Mouse (Mus musculus) forebrain, embryonic 14.5 days (tissue): ENCODE measurements around the gene Nr4a1. TPM values are rescaled to one million over a fixed set of nuclear protein-coding genes. Genes with fewer than 3 reads are reported as not detected.
A peak's percentile ranks its signal among the peaks of the same experiment; 100 is the strongest.

Source experiments
- ATAC-seq: fragments of 200-750 bp; cut with Nextera tagmentation; 2 replicates; pipeline ENCODE4 v1.8.0; 2017; ENCODE audit warnings: mild to moderate bottlenecking, moderate library complexity
- DNase-seq: peaks from one replicate; pipeline ENCODE4 v3.0.0-alpha.2; 2015; ENCODE audit warnings: low spot score
- H3K27ac ChIP-seq: fragments of 300-500 bp; sonication (generic); 2 replicates; pipeline ENCODE4 v1.5.1; 2014; ENCODE audit warnings: low read depth, mild to moderate bottlenecking, control low read depth, low read length, moderate library complexity
- H3K27me3 ChIP-seq: fragments of 300-500 bp; sonication (generic); replicated peaks from 2 replicates; pipeline ENCODE4 v1.6.1; 2014; ENCODE audit warnings: low read length, control low read depth, mixed read lengths; ENCODE audit not compliant: control insufficient read depth, insufficient read depth
- H3K36me3 ChIP-seq: fragments of 300-500 bp; sonication (generic); 2 replicates; pipeline ENCODE4 v1.6.1; 2014; ENCODE audit warnings: low read length, control low read depth; ENCODE audit not compliant: control insufficient read depth, insufficient read depth
- H3K4me1 ChIP-seq: fragments of 300-500 bp; sonication (generic); 2 replicates; pipeline ENCODE4 v1.6.1; 2014; ENCODE audit warnings: antibody characterized with exemption, low read length, control low read depth; ENCODE audit not compliant: control insufficient read depth, insufficient read depth
- H3K4me2 ChIP-seq: fragments of 300-500 bp; sonication (generic); 2 replicates; pipeline ENCODE4 v1.6.1; 2014; ENCODE audit warnings: mild to moderate bottlenecking, control low read depth, low read length
- H3K4me3 ChIP-seq: fragments of 300-500 bp; sonication (generic); 2 replicates; pipeline ENCODE4 v1.5.1; 2014; ENCODE audit warnings: low read depth, low read length, control low read depth
- H3K9ac ChIP-seq: fragments of 300-500 bp; sonication (generic); 2 replicates; pipeline ENCODE4 v1.6.1; 2014; ENCODE audit warnings: mild to moderate bottlenecking, low read length, control low read depth, moderate library complexity
- H3K9me3 ChIP-seq: fragments of 300-500 bp; sonication (generic); replicated peaks from 2 replicates; pipeline ENCODE4 v1.6.1; 2016; ENCODE audit warnings: low read length, control low read depth, mixed read lengths; ENCODE audit not compliant: control insufficient read depth
- WGBS: fragments of 180-500 bp; shearing (Covaris S2); extraction: QIAGEN DNeasy Blood & Tissue Kit; methylation state at CpG from one replicate; pipeline ENCODE4 v1.1.7; 2014; 5-methylcytosine and 5-hydroxymethylcytosine counted together
- polyA plus RNA-seq: library from polyadenylated mRNA; unstranded; fragments of >200 nt; fragmentation: Nextera tagmentation; extraction: Ambion mirVana; gene quantifications from 2 replicates; pipeline ENCODE4 v1.2.1, GENCODE M21; 2014

Gene Nr4a1
- 2.1 and 2.9 TPM in 2 replicates for polyA plus RNA-seq

GRCm38 (mm10) chr15:101253886-101254795, at the start of gene Nr4a1:
Gene Nr4a1, plus strand, starts transcription at chr15:101254269.
- WGBS = 1% methylated on average over 52 of the region's 82 CpGs
- no peak within 1 kb of the TSS for H3K27ac ChIP-seq
- 0 out of 2 replicates have a peak, but pooled peaks cover 3% of the 10 kb centered on the region for H3K4me1 ChIP-seq

DNA sequence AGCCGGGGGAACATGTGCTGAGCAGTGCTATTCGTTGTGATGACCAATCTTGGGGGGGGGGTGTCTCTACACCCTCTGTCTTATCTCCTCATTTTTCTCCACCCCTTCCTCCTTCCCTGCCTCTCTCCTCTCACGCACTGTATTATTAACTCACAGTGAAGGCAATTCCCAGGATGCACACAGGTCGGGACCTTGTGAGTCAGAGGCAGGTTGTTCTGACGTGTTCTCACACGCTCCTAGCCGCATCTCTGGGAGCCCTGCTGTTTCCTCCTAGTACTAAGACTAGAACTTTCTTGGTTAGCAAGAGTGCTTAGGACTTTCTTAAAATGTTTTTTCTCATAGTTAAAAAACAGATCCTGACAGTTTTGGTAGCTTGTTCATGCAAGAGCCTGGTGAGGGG, 49.3 kb upstream of the Nr4a1 start:
- Histone ChIP-seq H3K4me1 (no peaks in the 10 kb centered on the region), H3K36me3 (peaks cover 96% of the 10 kb centered on the region), H3K4me2 (no peak overlapping the region), H3K9ac (no peak overlapping the region), H3K4me3 (no peak overlapping the region), H3K9me3 (no peaks in the 10 kb centered on the region), H3K27me3 (no peaks in the 10 kb centered on the region), H3K27ac (no peak overlapping the region)
- WGBS = 91% methylated on average over 7 of the region's 7 CpGs
- no peak for ATAC-seq
- no peak for DNase-seq

More at GRCm38 (mm10) chr15:101253886-101254795, at the start of gene Nr4a1:
- H3K4me2 ChIP-seq = peak within 1 kb of the TSS; percentile 91
- no peaks in the 10 kb centered on the region for H3K9me3 ChIP-seq
- DNase-seq (peak; percentile 73), ATAC-seq (peak; percentile 76)
- peak within 1 kb of the TSS; percentile 58 for H3K4me3 ChIP-seq
- H3K27me3 ChIP-seq = no peaks in the 10 kb centered on the region
- no peaks in the 10 kb centered on the region for H3K36me3 ChIP-seq
- H3K9ac ChIP-seq = peak within 1 kb of the TSS; percentile 81

DNA sequence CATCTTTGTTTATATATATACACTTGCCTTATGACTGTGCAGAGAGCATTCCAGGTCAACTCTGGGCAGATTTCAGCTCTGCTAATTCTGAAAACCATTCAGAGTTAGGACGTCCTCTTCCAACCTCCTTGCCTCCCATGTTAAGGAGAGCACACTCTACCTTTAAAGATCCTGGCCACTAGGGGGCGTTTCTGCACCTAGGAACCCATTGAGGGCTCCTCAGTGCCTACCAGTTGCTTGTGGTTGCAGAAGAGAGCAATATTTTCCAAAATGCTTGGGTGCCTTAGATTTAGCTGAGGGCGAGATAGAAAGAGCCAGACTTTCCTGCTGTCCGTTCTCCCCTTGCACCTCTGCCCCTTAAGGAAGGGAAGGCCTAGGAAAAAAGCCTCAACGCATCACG, 43.8 kb upstream of the Nr4a1 start:
- no peak overlapping the region for H3K27ac ChIP-seq
- ATAC-seq (no peak), DNase-seq (peak; percentile 76)
- peaks cover 90% of the 10 kb centered on the region for H3K36me3 ChIP-seq
- H3K27me3 ChIP-seq = no peaks in the 10 kb centered on the region
- WGBS = 59% methylated on average over 6 of the region's 6 CpGs
- no peaks in the 10 kb centered on the region for H3K9me3 ChIP-seq
- no peak overlapping the region for H3K4me3 ChIP-seq
- H3K9ac ChIP-seq = no peak overlapping the region
- no peaks in the 10 kb centered on the region for H3K4me1 ChIP-seq
- no peak overlapping the region for H3K4me2 ChIP-seq

DNA sequence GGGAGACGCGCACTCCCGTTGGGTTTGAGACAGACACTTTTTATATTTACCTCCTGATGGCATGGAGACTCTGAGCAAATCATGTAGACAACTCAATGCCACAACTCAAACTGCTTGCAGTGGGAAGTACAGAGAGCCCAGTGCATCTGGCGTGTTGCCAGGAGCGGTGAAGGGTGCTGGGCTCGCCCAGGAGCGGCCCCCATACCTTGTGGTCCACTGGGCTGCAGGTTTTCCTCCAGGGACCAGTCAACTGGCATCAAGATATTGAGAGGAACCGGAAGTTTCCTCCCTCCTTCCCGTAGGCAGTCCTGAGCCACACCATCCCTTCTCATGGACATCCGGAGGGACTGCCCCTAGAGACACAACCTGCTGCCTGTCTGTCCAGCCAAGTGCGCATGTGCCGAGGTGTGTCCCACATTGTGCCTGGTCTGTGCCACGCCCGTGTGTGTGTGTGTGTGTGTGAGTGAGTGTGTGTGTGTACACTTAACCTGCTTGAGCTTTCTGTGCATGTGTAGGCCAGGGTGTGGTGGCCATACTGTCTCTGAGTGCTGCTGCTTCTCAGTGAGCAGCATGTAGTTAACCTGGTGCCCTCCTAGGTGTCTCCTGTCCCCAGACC, 43.0 kb upstream of the Nr4a1 start:
- Histone ChIP-seq H3K4me1 (no peaks in the 10 kb centered on the region), H3K27ac (no peak overlapping the region), H3K4me2 (no peak overlapping the region), H3K27me3 (no peaks in the 10 kb centered on the region), H3K9me3 (no peaks in the 10 kb centered on the region), H3K4me3 (no peak overlapping the region), H3K9ac (no peak overlapping the region), H3K36me3 (peaks cover 85% of the 10 kb centered on the region)
- 95% methylated on average over 14 of the region's 14 CpGs for WGBS
- ATAC-seq = no peak
- no peak for DNase-seq

DNA sequence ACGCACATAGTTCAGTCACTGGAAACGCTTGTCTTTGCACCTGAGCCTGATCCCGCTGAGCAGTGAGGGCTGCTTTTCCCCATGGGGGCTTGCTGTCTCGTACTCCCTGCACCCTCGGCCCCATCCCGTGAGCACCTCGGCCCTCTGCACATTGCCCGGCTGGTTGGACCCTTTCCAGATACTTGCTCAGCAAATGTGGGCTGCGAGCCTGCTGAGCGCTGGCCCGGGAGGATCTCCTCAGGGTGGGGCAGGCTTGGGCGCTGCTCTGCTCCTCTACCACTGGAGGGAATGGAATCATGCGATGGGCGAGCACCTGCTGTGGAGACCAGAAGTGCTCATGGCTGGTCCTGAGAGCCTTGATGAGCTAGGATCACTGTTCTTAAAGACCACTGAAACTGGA, 41.6 kb upstream of the Nr4a1 start:
- Histone ChIP-seq H3K9ac (no peak overlapping the region), H3K36me3 (peaks cover 72% of the 10 kb centered on the region), H3K4me3 (no peak overlapping the region), H3K4me1 (no peaks in the 10 kb centered on the region), H3K9me3 (no peaks in the 10 kb centered on the region), H3K4me2 (no peak overlapping the region), H3K27me3 (no peaks in the 10 kb centered on the region), H3K27ac (no peak overlapping the region)
- DNase-seq (no peak), ATAC-seq (no peak)
- WGBS = 82% methylated on average over 14 of the region's 14 CpGs

DNA sequence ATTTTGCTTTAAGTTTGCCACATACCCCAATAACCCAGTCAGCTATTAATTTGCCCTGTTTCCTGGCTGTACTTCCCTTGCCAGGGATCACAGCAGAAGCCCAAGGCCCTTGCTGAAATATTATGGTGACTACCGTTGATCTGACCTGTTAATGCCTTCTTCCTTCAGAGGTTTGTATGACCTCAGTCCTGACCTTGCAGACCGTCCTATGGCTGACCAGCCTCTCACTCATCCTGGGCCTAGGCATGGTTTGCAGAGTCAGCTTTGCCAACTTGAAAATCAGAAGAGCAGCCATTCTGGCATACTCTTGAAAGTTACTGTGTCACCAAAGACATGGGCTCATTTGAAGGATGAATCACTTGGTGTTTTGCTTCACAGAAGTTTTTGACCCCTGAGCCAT, 38.9 kb upstream of the Nr4a1 start:
- 80% methylated on average over 2 of the region's 2 CpGs for WGBS
- H3K4me2 ChIP-seq = no peak overlapping the region
- H3K27me3 ChIP-seq = no peaks in the 10 kb centered on the region
- H3K4me1 ChIP-seq = no peaks in the 10 kb centered on the region
- H3K27ac ChIP-seq = no peak overlapping the region
- no peak overlapping the region for H3K9ac ChIP-seq
- H3K9me3 ChIP-seq = no peaks in the 10 kb centered on the region
- ATAC-seq (no peak), DNase-seq (no peak)
- no peak overlapping the region for H3K4me3 ChIP-seq
- H3K36me3 ChIP-seq = peaks cover 45% of the 10 kb centered on the region

DNA sequence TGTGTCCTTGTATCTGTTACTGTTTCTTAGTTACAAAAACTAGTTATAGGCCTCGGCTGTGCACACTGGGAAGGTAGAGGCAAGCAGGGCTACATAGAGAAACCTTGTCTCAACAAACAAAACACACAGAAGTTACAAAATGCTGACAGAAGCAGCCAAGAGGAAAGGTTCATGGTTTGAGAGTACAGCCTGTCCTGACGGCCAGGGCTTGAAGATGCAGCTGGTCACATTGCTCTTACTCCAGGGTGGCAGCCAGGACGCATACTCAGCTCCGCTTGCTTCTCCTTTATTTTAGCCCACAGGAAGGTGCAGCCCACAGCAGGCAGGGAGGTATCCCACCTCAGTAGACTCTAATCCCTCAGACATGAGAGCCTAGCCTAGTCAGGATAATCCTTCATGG, 38.0 kb upstream of the Nr4a1 start:
- no peak overlapping the region for H3K9ac ChIP-seq
- no peak overlapping the region for H3K4me3 ChIP-seq
- ATAC-seq (no peak), DNase-seq (no peak)
- no peak overlapping the region for H3K4me2 ChIP-seq
- no peak overlapping the region for H3K27ac ChIP-seq
- no peaks in the 10 kb centered on the region for H3K27me3 ChIP-seq
- no peaks in the 10 kb centered on the region for H3K4me1 ChIP-seq
- 71% methylated on average over 4 of the region's 4 CpGs for WGBS
- H3K36me3 ChIP-seq = peaks cover 36% of the 10 kb centered on the region
- H3K9me3 ChIP-seq = no peaks in the 10 kb centered on the region

- no peak overlapping the region for H3K27ac ChIP-seq
- peak; percentile 19; the same call in 1 of the 2 replicates for ATAC-seq
These were observed 33.2 kb upstream of the Nr4a1 start for GRCm38 (mm10) chr15:101220905-101221297.

More at GRCm38 (mm10) chr15:101220905-101221297, 33.2 kb upstream of the Nr4a1 start:
- Histone ChIP-seq H3K4me1 (peaks cover 24% of the 10 kb centered on the region), H3K9me3 (no peaks in the 10 kb centered on the region), H3K27me3 (0 out of 2 replicates have a peak, but pooled peaks cover 5% of the 10 kb centered on the region), H3K4me3 (no peak overlapping the region), H3K4me2 (no peak overlapping the region), H3K9ac (no peak overlapping the region), H3K36me3 (no peaks in the 10 kb centered on the region)
- DNase-seq = peak; percentile 63
- 3% methylated on average over 8 of the region's 8 CpGs for WGBS
